Mouse (Mus musculus) hindbrain, embryonic 14.5 days (tissue): ENCODE measurements around the gene Cblb. TPM values are rescaled to one million over a fixed set of nuclear protein-coding genes. Genes with fewer than 3 reads are reported as not detected.
A peak's percentile ranks its signal among the peaks of the same experiment; 100 is the strongest.

Experiments
- ATAC-seq: fragments of 200-750 bp; cut with Nextera tagmentation; 2 replicates; pipeline ENCODE4 v1.8.0; 2017; ENCODE audit warnings: moderate number of reproducible peaks, mild to moderate bottlenecking, moderate TSS enrichment, moderate library complexity; ENCODE audit not compliant: low FRiP score
- DNase-seq: peaks from one replicate; pipeline ENCODE4 v3.0.0-alpha.2; 2015; ENCODE audit warnings: low spot score
- H3K27ac ChIP-seq: fragments of 300-500 bp; sonication (generic); 2 replicates; pipeline ENCODE4 v1.5.1; 2014; ENCODE audit warnings: mild to moderate bottlenecking, moderate library complexity
- H3K27me3 ChIP-seq: fragments of 300-500 bp; sonication (generic); 2 replicates; pipeline ENCODE4 v1.6.1; 2014; ENCODE audit warnings: mild to moderate bottlenecking, low read length, mixed read lengths; ENCODE audit not compliant: control insufficient read depth, insufficient read depth
- H3K36me3 ChIP-seq: fragments of 300-500 bp; sonication (generic); replicated peaks from 2 replicates; pipeline ENCODE4 v1.6.1; 2014; ENCODE audit not compliant: control insufficient read depth, insufficient read depth
- H3K4me1 ChIP-seq: fragments of 300-500 bp; sonication (generic); replicated peaks from 2 replicates; pipeline ENCODE4 v1.6.1; 2014; ENCODE audit warnings: antibody characterized with exemption, low read length, mixed read lengths; ENCODE audit not compliant: control insufficient read depth, insufficient read depth
- H3K4me2 ChIP-seq: fragments of 300-500 bp; sonication (generic); replicated peaks from 2 replicates; pipeline ENCODE4 v1.6.1; 2014; ENCODE audit warnings: mild to moderate bottlenecking, moderate library complexity
- H3K4me3 ChIP-seq: fragments of 300-500 bp; sonication (generic); replicated peaks from 2 replicates; pipeline ENCODE4 v1.5.1; 2014; ENCODE audit warnings: mild to moderate bottlenecking, low read length
- H3K9ac ChIP-seq: fragments of 300-500 bp; sonication (generic); 2 replicates; pipeline ENCODE4 v1.6.1; 2014
- H3K9me3 ChIP-seq: fragments of 300-500 bp; sonication (generic); 2 replicates; pipeline ENCODE4 v1.6.1; 2016; ENCODE audit warnings: low read length; ENCODE audit not compliant: control insufficient read depth
- WGBS: fragments of 180-500 bp; shearing (Covaris S2); extraction: QIAGEN DNeasy Blood & Tissue Kit; methylation state at CpG from one replicate; pipeline ENCODE4 v1.1.7; 2014; 5-methylcytosine and 5-hydroxymethylcytosine counted together
- polyA plus RNA-seq: library from polyadenylated mRNA; unstranded; fragments of >200 nt; fragmentation: Nextera tagmentation; extraction: Ambion mirVana; gene quantifications from 2 replicates; pipeline ENCODE4 v1.2.1, GENCODE M21; 2014

Cblb gene
- polyA plus RNA-seq, 1 experiment from 2014 or later: 15.6 TPM

- Histone ChIP-seq H3K4me2 (peak overlapping the region; percentile 68), H3K9me3 (no peaks in the 10 kb centered on the region), H3K27ac (no peak overlapping the region), H3K4me3 (peak overlapping the region; percentile 98), H3K27me3 (no peaks in the 10 kb centered on the region), H3K9ac (no peak overlapping the region), H3K36me3 (peaks cover 13% of the 10 kb centered on the region; the same call in 1 of the 2 replicates), H3K4me1 (peaks cover 40% of the 10 kb centered on the region)
- no peak for DNase-seq
- 90% methylated on average over 4 of the region's 4 CpGs for WGBS
- no peak for ATAC-seq
These were observed 2.6 kb downstream of the Cblb start for GRCm38 (mm10) chr16:52033381-52034315.

DNA sequence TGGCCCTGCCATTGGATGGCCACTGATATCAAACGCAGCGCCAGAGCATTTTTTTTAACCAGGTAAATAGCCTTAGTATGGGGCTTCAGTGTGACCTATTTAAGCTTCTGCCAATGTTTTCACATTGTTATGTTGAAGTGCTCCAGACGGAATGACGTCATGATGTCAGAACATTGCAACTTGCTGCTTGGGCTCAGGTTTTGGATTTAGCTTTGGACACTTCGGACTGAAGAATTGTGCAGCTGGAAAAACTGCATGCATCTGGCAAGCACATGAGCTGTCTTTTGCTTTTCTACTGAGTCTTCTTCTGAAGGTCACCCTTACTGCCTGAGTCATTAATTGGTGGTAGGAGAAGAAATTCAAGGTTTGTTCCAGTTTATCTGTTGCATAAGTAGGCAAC lies 3.3 kb downstream of the Cblb start:
- WGBS: 85% methylated on average over 5 of the region's 5 CpGs

GRCm38 (mm10) chr16:52036295-52036694 lies 5.3 kb downstream of the Cblb start:
- H3K9me3 ChIP-seq: no peaks in the 10 kb centered on the region
- no peaks in the 10 kb centered on the region for H3K27me3 ChIP-seq
- peak overlapping the region; percentile 68 for H3K4me2 ChIP-seq
- DNase-seq (no peak), ATAC-seq (no peak)
- peaks cover 13% of the 10 kb centered on the region; the same call in 1 of the 2 replicates for H3K36me3 ChIP-seq
- H3K4me3 ChIP-seq: no peak overlapping the region
- no peak overlapping the region for H3K27ac ChIP-seq
- peaks cover 40% of the 10 kb centered on the region for H3K4me1 ChIP-seq
- H3K9ac ChIP-seq: no peak overlapping the region
- WGBS: 71% methylated on average over 3 of the region's 3 CpGs

More for the DNA sequence above, 3.3 kb downstream of the Cblb start:
- Histone ChIP-seq H3K4me1 (peaks cover 40% of the 10 kb centered on the region), H3K4me2 (peak overlapping the region; percentile 68), H3K4me3 (peak overlapping the region; percentile 98; the same call in 1 of the 2 replicates), H3K9me3 (no peaks in the 10 kb centered on the region), H3K27me3 (no peaks in the 10 kb centered on the region), H3K27ac (no peak overlapping the region), H3K9ac (no peak overlapping the region), H3K36me3 (peaks cover 13% of the 10 kb centered on the region; the same call in 1 of the 2 replicates)
- DNase-seq (no peak), ATAC-seq (no peak)

DNA sequence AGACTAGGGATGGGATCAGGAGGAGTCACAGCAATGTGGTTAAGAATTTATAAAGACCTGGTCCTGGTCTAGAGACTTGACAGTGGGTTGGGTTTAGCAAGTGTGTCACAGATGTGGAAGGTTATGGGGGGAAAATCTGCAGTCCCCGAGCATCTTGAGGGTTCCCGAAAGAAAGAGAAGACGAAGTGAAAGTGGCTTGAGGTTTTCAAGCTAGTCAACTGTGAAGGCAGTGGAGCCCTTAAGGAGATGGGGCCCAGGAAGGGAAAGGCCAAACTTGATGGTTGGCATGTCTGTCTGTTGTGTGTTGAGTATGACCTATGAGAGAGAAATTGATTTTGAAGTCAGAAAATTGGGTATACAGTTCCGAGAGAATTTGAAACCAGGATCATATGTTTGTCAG lies 7.3 kb downstream of the Cblb start:
- H3K4me2 ChIP-seq: no peak overlapping the region
- no peak overlapping the region for H3K4me3 ChIP-seq
- H3K4me1 ChIP-seq: peaks cover 49% of the 10 kb centered on the region
- no peaks in the 10 kb centered on the region for H3K27me3 ChIP-seq
- H3K9me3 ChIP-seq: no peaks in the 10 kb centered on the region
- no peak for DNase-seq
- peaks cover 13% of the 10 kb centered on the region; the same call in 1 of the 2 replicates for H3K36me3 ChIP-seq
- WGBS: 90% methylated on average over 4 of the region's 4 CpGs
- H3K9ac ChIP-seq: no peak overlapping the region
- no peak overlapping the region for H3K27ac ChIP-seq
- ATAC-seq: no peak

DNA sequence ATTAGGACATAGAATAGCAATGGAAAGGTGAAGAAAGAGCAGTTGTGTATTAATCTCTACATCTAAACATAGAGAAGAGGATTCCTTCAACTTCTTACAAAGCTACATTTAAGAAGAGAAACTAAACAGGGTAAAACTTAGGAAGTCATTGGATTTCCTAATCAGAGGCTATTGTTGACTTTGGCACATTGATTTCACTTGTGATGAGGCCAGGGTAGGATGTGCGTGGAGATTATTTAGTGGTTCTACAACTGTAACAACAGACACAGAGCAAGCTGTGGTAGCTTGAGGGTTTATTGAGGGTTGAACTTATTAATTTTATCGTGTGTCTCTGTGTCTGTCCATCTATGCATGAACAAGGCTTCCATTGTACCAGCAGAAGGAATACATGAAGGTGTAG lies 7.8 kb downstream of the Cblb start:
- Histone ChIP-seq H3K4me2 (no peak overlapping the region), H3K9me3 (no peaks in the 10 kb centered on the region), H3K27me3 (no peaks in the 10 kb centered on the region), H3K4me3 (no peak overlapping the region), H3K27ac (no peak overlapping the region), H3K4me1 (peaks cover 50% of the 10 kb centered on the region), H3K36me3 (peaks cover 13% of the 10 kb centered on the region; the same call in 1 of the 2 replicates), H3K9ac (no peak overlapping the region)
- ATAC-seq (no peak), DNase-seq (no peak)
- 85% methylated on average over 2 of the region's 2 CpGs for WGBS

DNA sequence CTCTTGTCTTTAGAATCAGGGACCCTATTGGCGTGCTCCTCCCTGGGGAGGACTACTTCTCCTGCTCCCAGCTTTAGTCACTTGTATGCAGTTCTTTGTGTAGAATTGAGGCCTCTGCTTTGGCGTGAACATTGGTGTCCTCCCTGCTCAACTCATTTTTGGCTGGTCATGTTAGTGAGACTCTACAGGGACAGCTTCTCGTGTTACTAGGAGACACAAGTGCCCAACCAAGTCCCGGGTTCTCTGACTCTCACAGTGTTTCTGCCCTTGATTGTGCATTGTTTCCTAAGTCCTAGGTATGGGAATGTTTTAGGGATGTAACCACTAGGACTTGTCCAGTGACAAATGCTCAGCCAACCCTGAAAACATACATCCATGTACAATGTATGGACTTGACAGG lies 9.9 kb downstream of the Cblb start:
- no peak for ATAC-seq
- 76% methylated on average over 4 of the region's 4 CpGs for WGBS
- no peak overlapping the region for H3K4me3 ChIP-seq
- no peak for DNase-seq
- no peaks in the 10 kb centered on the region for H3K27me3 ChIP-seq
- H3K36me3 ChIP-seq: peaks cover 3% of the 10 kb centered on the region; the same call in 1 of the 2 replicates
- no peaks in the 10 kb centered on the region for H3K9me3 ChIP-seq
- no peak overlapping the region for H3K27ac ChIP-seq
- H3K9ac ChIP-seq: no peak overlapping the region
- H3K4me2 ChIP-seq: no peak overlapping the region
- peaks cover 35% of the 10 kb centered on the region for H3K4me1 ChIP-seq

- H3K36me3 ChIP-seq: peaks cover 7% of the 10 kb centered on the region
- 0 out of 2 replicates have a peak overlapping the region, but pooled peaks have one; percentile 1 for H3K4me3 ChIP-seq
- no peak for DNase-seq
- ATAC-seq: peak; percentile 68; the same call in 1 of the 2 replicates
- H3K4me1 ChIP-seq: peaks cover 22% of the 10 kb centered on the region
- peak overlapping the region; percentile 28; the same call in 1 of the 2 replicates for H3K9ac ChIP-seq
- 27% methylated on average over 14 of the region's 14 CpGs for whole genome bisulfite sequencing
- no peaks in the 10 kb centered on the region for H3K27me3 ChIP-seq
- H3K4me2 ChIP-seq: peak overlapping the region; percentile 41
- H3K27ac ChIP-seq: peak overlapping the region; percentile 75
- H3K9me3 ChIP-seq: no peaks in the 10 kb centered on the region
These were observed 11.8 kb downstream of the Cblb start for GRCm38 (mm10) chr16:52042667-52043379.

- WGBS: 50% methylated on average over 11 of the region's 11 CpGs
- no peaks in the 10 kb centered on the region for H3K27me3 ChIP-seq
- peaks cover 14% of the 10 kb centered on the region for H3K36me3 ChIP-seq
- H3K27ac ChIP-seq: peak overlapping the region; percentile 75
- no peak overlapping the region for H3K4me3 ChIP-seq
- H3K9me3 ChIP-seq: no peaks in the 10 kb centered on the region
- peak overlapping the region; percentile 41; the same call in 1 of the 2 replicates for H3K4me2 ChIP-seq
- DNase-seq (no peak), ATAC-seq (peak; percentile 47; the same call in 1 of the 2 replicates)
- peaks cover 22% of the 10 kb centered on the region for H3K4me1 ChIP-seq
- H3K9ac ChIP-seq: peak overlapping the region; percentile 28; the same call in 1 of the 2 replicates
These were observed 12.5 kb downstream of the Cblb start for GRCm38 (mm10) chr16:52043380-52044117.
